Mouse (Mus musculus) forebrain, embryonic 13.5 days (tissue): ENCODE data around the gene Dhdds. TPM values are rescaled to one million over a fixed set of nuclear protein-coding genes. Genes with fewer than 3 reads are reported as not detected.
A peak's percentile ranks its signal among the peaks of the same experiment; 100 is the strongest.

Experiments
- ATAC-seq: fragments of 200-750 bp; cut with Nextera tagmentation; 2 replicates; pipeline ENCODE4 v1.8.0; 2017
- H3K27ac ChIP-seq: fragments of 300-500 bp; sonication (generic); 2 replicates; pipeline ENCODE4 v1.5.1; 2015; ENCODE audit warnings: inconsistent platforms, mild to moderate bottlenecking, moderate library complexity
- H3K27me3 ChIP-seq: fragments of 300-500 bp; sonication (generic); 2 replicates; pipeline ENCODE4 v1.6.1; 2015; ENCODE audit warnings: mild to moderate bottlenecking, inconsistent platforms
- H3K36me3 ChIP-seq: fragments of 300-500 bp; sonication (generic); 2 replicates; pipeline ENCODE4 v1.6.1; 2015; ENCODE audit warnings: mild to moderate bottlenecking, inconsistent platforms; ENCODE audit not compliant: poor library complexity, severe bottlenecking
- H3K4me1 ChIP-seq: fragments of 300-500 bp; sonication (generic); 2 replicates; pipeline ENCODE4 v1.6.1; 2015; ENCODE audit warnings: inconsistent platforms
- H3K4me2 ChIP-seq: fragments of 300-500 bp; sonication (generic); 2 replicates; pipeline ENCODE4 v1.6.1; 2015; ENCODE audit warnings: inconsistent platforms, mild to moderate bottlenecking, moderate library complexity
- H3K4me3 ChIP-seq: fragments of 300-500 bp; sonication (generic); 2 replicates; pipeline ENCODE4 v1.5.1; 2015; ENCODE audit warnings: mild to moderate bottlenecking, inconsistent platforms
- H3K9ac ChIP-seq: fragments of 300-500 bp; sonication (generic); 2 replicates; pipeline ENCODE4 v1.6.1; 2015; ENCODE audit warnings: mild to moderate bottlenecking, inconsistent platforms
- H3K9me3 ChIP-seq: fragments of 300-500 bp; sonication (generic); replicated peaks from 2 replicates; pipeline ENCODE4 v1.6.1; 2016; ENCODE audit warnings: inconsistent platforms
- WGBS: fragments of 180-500 bp; shearing (Covaris S2); methylation state at CpG from one replicate; pipeline ENCODE4 v1.1.7; 2015; 5-methylcytosine and 5-hydroxymethylcytosine counted together
- polyA plus RNA-seq: library from polyadenylated mRNA; unstranded; fragments of >200 nt; fragmentation: Nextera tagmentation; extraction: Ambion mirVana; gene quantifications from 2 replicates; pipeline ENCODE4 v1.2.1, GENCODE M21; 2015

Dhdds gene
- 47.1 and 47.6 TPM in 2 replicates for polyA plus RNA-seq

DNA sequence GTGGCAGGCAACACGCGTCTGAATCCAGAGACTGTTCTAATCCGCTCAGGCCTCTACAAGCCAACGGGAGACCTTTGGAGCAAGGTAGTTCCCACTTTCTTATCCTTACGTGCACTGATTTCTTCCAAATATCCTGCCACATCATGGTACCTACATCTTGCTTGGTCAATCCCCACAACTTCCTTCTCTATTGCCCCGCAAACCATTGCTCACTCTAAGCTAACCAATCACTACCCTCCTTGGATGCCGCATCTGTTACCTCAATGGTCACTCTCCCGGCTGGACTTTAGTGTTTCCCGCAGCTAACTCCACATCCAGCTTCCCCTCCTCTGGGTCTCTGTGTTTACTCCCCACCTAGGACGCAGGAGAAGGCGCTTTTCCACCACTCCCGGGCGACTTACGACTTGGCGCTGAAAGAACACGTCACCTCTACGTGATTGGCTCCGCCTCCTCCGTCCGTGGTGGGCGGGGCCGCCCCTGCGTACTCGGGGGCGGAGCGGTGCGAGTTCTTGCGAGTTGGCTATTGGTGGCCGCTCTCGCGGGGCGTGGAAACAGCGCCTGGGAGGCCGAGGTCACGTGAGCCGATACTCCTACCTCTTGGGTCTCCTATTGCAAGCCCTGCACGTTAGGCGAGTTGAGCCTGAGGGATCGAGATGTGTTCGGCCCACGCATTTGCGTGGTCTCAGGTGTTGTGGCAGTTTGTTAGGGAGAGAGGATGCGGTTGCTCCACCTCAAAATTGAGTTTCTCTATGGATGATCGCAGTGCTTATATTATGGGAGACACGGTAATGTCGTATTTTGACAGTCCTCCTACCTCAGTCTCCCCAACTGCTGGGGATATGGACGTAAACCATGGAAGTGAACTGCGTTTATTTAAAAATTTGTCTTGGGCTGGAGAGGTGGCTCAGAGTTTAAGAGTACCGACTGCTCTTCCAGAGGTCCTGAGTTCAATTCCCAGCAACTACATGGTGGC lies at the start of gene Dhdds:
Dhdds (minus strand) TSS at position 453 of the 973 bp plus-strand sequence.
- peak; percentile 98 for ATAC-seq
- H3K4me2 ChIP-seq: peak within 1 kb of the TSS; percentile 83
- peak within 1 kb of the TSS; percentile 67 for H3K4me3 ChIP-seq
- H3K4me1 ChIP-seq: peaks cover 51% of the 10 kb centered on the region
- no peaks in the 10 kb centered on the region for H3K9me3 ChIP-seq
- no peak within 1 kb of the TSS for H3K27ac ChIP-seq
- no peaks in the 10 kb centered on the region for H3K27me3 ChIP-seq
- 2% methylated on average over 49 of the region's 49 CpGs for WGBS
- H3K9ac ChIP-seq: peak within 1 kb of the TSS; percentile 77
- H3K36me3 ChIP-seq: peaks cover 12% of the 10 kb centered on the region; the same call in 1 of the 2 replicates

GRCm38 (mm10) chr4:134047648-134048047 lies 46.9 kb upstream of the Dhdds start:
- no peak overlapping the region for H3K4me3 ChIP-seq
- no peak overlapping the region for H3K9ac ChIP-seq
- ATAC-seq: no peak
- H3K4me1 ChIP-seq: peaks cover 2% of the 10 kb centered on the region
- no peaks in the 10 kb centered on the region for H3K9me3 ChIP-seq
- 86% methylated on average over 5 of the region's 5 CpGs for WGBS
- no peak overlapping the region for H3K4me2 ChIP-seq
- H3K27ac ChIP-seq: no peak overlapping the region
- no peaks in the 10 kb centered on the region for H3K27me3 ChIP-seq
- H3K36me3 ChIP-seq: no peaks in the 10 kb centered on the region

DNA sequence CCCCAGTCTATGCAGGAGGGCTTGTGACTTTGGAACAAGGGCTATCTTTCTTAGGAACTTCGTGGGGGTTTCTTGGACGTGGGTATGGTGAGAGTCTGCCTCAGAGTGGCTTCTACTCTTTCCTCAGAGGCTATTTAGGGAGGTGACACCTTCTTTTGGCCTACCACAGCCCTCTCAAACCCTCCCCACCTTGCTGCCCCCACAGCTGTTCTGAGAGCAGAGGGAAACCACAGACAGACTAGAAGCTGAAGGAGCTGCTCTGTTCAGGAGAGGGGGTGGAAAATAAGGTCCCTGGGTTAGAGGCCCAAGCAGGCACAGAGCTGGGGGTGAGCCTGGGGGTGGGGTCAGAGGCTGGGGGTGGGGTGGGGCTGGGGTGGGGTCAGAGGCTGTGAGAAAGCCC lies 42.3 kb upstream of the Dhdds start:
- no peak for ATAC-seq
- Histone ChIP-seq H3K36me3 (no peaks in the 10 kb centered on the region), H3K9ac (no peak overlapping the region), H3K4me2 (no peak overlapping the region), H3K27me3 (no peaks in the 10 kb centered on the region), H3K27ac (no peak overlapping the region), H3K9me3 (no peaks in the 10 kb centered on the region), H3K4me3 (no peak overlapping the region), H3K4me1 (peaks cover 6% of the 10 kb centered on the region; the same call in 1 of the 2 replicates)
- 63% methylated on average over 2 of the region's 2 CpGs for WGBS

DNA sequence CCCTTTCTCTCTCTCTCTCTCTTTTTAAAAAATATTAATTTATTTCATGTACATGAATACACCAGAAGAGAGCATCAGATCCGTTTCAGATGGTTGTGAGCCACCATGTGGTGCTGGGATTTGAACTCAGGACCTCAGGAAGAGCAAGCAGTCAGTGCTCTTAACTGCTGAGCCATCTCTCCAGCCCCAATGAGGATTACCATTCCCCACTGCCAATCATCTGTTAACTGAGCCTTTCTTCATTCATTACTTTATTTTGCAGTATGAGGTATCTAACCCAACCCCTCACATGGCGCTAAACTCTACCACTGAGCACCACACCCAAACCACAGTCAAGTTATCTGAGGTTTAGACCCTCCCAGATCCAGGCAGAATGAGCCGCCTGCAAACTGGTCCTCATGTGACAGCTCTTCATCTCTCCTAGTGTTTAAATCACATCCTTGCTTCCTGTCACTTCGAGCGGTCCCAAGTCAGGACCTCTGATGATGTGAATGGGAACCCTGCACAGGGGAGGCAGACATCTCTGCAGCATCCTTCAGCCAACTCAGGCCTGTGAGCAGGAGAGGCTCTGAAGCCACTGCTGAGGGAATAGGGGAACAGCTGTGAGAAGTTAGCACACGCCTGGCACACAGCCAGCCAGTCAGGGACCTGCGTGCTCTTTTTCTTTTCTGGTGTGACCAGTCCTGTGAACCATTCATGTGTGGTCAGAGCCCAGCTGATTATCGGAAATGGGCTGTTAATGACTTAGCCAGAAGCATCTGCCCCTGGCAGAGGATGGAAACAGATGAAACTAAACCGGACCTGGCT lies 40.8 kb upstream of the Dhdds start:
- peak overlapping the region; percentile 40; the same call in 1 of the 2 replicates for H3K27ac ChIP-seq
- H3K27me3 ChIP-seq: no peaks in the 10 kb centered on the region
- no peaks in the 10 kb centered on the region for H3K9me3 ChIP-seq
- no peak overlapping the region for H3K9ac ChIP-seq
- peaks cover 6% of the 10 kb centered on the region; the same call in 1 of the 2 replicates for H3K4me1 ChIP-seq
- no peaks in the 10 kb centered on the region for H3K36me3 ChIP-seq
- no peak for ATAC-seq
- WGBS: 62% methylated on average over 9 of the region's 9 CpGs
- H3K4me3 ChIP-seq: no peak overlapping the region
- no peak overlapping the region for H3K4me2 ChIP-seq

- Histone ChIP-seq H3K27ac (no peak overlapping the region), H3K4me2 (peak overlapping the region; percentile 22; the same call in 1 of the 2 replicates), H3K4me1 (no peaks in the 10 kb centered on the region), H3K4me3 (no peak overlapping the region), H3K27me3 (peaks cover 4% of the 10 kb centered on the region; the same call in 1 of the 2 replicates), H3K9me3 (no peaks in the 10 kb centered on the region), H3K9ac (no peak overlapping the region), H3K36me3 (no peaks in the 10 kb centered on the region)
- peak; percentile 51; the same call in 1 of the 2 replicates for ATAC-seq
- 3% methylated on average over 16 of the region's 16 CpGs for WGBS
These were observed 35.2 kb upstream of the Dhdds start for GRCm38 (mm10) chr4:134035953-134036352.

DNA sequence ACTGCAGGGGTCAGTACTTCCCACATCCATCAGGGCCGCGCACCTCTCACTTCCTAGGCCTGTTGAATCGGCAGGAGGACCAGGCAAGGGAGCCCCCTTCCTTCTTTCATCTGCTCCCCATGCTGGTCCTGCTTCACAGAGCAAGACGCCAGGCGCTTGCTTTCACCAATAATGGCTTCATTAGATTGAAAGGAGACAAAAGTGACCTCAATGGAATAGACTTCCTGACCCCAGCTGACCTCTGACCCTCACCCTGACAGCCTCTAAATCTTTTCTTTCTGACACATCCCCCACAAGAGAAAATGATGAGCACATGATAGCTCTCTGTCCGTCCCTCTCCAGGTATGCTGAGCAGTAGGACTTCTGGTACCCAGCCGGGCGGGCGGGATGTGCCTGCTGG lies 25.1 kb upstream of the Dhdds start:
- Histone ChIP-seq H3K27ac (no peak overlapping the region), H3K9me3 (no peaks in the 10 kb centered on the region), H3K4me2 (no peak overlapping the region), H3K4me3 (no peak overlapping the region), H3K9ac (no peak overlapping the region), H3K36me3 (no peaks in the 10 kb centered on the region), H3K27me3 (no peaks in the 10 kb centered on the region), H3K4me1 (no peaks in the 10 kb centered on the region)
- WGBS: 26% methylated on average over 9 of the region's 9 CpGs
- no peak for ATAC-seq

DNA sequence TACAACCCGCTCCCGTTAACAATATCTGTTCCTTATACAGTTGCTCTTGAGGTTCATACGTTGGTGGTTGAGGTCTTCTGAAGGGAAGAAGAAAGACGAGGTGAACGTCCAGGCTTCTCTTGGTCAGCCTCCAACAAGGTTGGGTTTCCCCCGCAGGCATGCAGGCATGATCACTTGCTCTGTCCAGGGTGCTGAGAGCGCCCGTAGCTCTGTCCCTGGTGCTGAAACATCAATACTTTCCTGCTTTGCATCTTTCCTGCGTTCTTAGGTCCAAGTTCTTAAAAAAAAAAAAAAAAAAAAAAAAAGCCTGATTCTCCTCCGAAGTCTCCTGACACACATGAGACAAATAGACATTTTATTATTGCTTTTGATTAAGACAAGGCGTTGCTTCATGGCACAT lies 19.9 kb upstream of the Dhdds start:
- Histone ChIP-seq H3K4me2 (peak overlapping the region; percentile 58; the same call in 1 of the 2 replicates), H3K4me1 (peaks cover 44% of the 10 kb centered on the region), H3K27me3 (peaks cover 41% of the 10 kb centered on the region), H3K36me3 (no peaks in the 10 kb centered on the region), H3K9me3 (no peaks in the 10 kb centered on the region), H3K4me3 (no peak overlapping the region), H3K27ac (no peak overlapping the region), H3K9ac (no peak overlapping the region)
- WGBS: 6% methylated on average over 11 of the region's 11 CpGs
- no peak for ATAC-seq

- ATAC-seq: no peak
- peaks cover 44% of the 10 kb centered on the region for H3K4me1 ChIP-seq
These were observed 19.1 kb upstream of the Dhdds start for GRCm38 (mm10) chr4:134019641-134020351.

GRCm38 (mm10) chr4:134019210-134019609 lies 18.5 kb upstream of the Dhdds start:
- Histone ChIP-seq H3K4me2 (peak overlapping the region; percentile 58), H3K9ac (0 out of 2 replicates have a peak overlapping the region, but pooled peaks have one; percentile 21), H3K27me3 (peaks cover 41% of the 10 kb centered on the region), H3K9me3 (no peaks in the 10 kb centered on the region), H3K4me1 (peaks cover 44% of the 10 kb centered on the region), H3K36me3 (no peaks in the 10 kb centered on the region), H3K4me3 (peak overlapping the region; percentile 22; the same call in 1 of the 2 replicates), H3K27ac (peak overlapping the region; percentile 54; the same call in 1 of the 2 replicates)
- no peak for ATAC-seq
- WGBS: 4% methylated on average over 6 of the region's 10 CpGs

More at GRCm38 (mm10) chr4:134019641-134020351, 19.1 kb upstream of the Dhdds start:
- H3K9ac ChIP-seq: 0 out of 2 replicates have a peak overlapping the region, but pooled peaks have one; percentile 21
- peak overlapping the region; percentile 58 for H3K4me2 ChIP-seq
- peak overlapping the region; percentile 22 for H3K4me3 ChIP-seq
- H3K27ac ChIP-seq: peak overlapping the region; percentile 54
- 2% methylated on average over 16 of the region's 16 CpGs for WGBS
- H3K27me3 ChIP-seq: peaks cover 41% of the 10 kb centered on the region
- no peaks in the 10 kb centered on the region for H3K9me3 ChIP-seq
- no peaks in the 10 kb centered on the region for H3K36me3 ChIP-seq

DNA sequence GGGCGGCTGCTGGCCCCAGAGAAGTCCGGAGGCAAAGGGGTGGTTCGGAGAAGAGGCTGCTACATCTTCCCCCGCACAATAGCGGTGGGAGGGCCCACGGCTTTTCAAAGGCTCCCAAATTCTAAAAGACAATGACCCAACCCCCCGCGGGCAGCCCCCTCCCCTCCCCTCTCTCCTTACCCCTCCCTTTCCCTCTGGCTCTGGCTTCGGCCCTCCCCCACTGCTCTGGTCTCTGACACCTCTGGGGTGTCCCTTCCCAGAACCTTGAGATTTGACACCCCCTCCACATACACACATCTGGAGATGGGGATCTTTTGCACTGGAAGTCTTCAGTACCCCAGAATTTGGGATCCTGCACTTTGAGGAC lies 18.0 kb upstream of the Dhdds start, which contains the start of gene Lin28a:
Lin28a (minus strand) TSS at position 63 of the 367 bp plus-strand sequence.
- Histone ChIP-seq H3K4me1 (peaks cover 44% of the 10 kb centered on the region), H3K9me3 (no peaks in the 10 kb centered on the region), H3K4me3 (peak within 1 kb of the TSS; percentile 30), H3K36me3 (no peaks in the 10 kb centered on the region), H3K27me3 (peaks cover 41% of the 10 kb centered on the region), H3K9ac (peak within 1 kb of the TSS; percentile 30; the same call in 1 of the 2 replicates), H3K4me2 (peak within 1 kb of the TSS; percentile 58), H3K27ac (peak within 1 kb of the TSS; percentile 54)
- no peak for ATAC-seq
- WGBS: 0% methylated on average over 9 of the region's 9 CpGs
